Mouse (Mus musculus) lung, postnatal 4 days (tissue): ENCODE data around the gene Clic5.
"Not testable (repeated sequence)": the region's sequence is repeated elsewhere in the genome, so short reads cannot be mapped to it uniquely, and the experiment has no call there.

ENCODE experiments used
- DNase-seq, 2 experiments: peaks; one replicate each; pipeline ENCODE4 v3.0.0; 2021

The Clic5 gene

GRCm38 (mm10) chr17:44188042-44188768 is at the start of gene Clic5:
TSS of gene Clic5 (plus strand) at chr17:44188584.
- peak; percentile 76 to 84 for DNase-seq

DNA sequence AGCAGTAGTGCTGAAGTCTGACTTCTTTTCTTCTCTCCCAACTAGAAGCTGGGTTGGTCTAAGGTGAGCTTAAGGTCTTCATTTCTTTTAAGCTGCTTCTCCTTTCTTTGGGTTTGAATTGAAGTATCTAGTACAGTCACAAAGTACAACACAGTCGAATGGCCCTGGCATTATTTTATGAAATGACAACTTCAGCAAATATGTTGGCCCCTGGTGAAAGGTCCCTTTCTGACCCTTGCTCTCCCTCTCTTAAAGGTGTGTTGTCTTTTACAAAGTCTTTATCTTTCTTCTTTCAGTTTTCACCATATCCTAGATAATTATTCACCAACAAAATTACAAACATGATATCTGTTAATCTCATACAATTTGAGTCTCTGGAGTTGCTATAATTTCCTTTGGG is 42.6 kb upstream of the Clic5 start:
- DNase-seq: no peak

DNA sequence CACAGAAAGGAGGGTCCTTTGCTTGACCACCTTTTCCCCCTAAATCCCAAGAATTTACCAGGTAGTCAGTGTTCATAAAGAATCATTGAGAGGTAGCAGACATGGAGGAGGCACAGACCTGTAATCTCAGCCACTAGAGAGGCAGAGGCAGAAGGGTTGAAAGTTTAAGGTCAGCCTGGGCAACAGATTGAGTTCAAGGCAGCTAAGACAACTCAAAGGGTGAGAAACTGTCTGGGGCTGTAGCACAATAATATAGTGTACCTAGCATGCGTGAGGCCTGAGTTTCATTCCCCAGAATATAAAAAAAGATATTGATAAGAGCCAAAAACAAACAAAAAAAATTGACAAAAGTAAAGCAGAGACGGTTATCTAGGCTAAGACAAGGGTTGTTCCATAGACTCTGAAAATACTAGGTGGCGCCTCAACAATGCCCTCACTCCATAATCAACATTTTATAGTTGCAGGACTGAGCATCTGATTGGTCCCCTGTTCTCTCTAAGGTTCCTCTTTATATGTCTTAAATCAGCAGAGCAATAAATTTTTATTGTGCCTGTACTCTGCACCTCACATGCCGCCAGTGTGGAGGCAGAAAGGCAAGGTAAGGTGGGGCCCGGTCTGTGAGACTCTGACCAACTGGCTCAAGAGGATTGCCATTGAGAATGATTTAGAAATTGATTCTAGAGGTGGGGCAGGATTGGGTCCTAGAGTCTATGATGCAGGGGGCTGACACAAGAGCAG is 40.1 kb upstream of the Clic5 start:
- no peak for DNase-seq

- peak; percentile 59 to 76 for DNase-seq
Measured at GRCm38 (mm10) chr17:44151130-44151529, 37.3 kb upstream of the Clic5 start.

DNA sequence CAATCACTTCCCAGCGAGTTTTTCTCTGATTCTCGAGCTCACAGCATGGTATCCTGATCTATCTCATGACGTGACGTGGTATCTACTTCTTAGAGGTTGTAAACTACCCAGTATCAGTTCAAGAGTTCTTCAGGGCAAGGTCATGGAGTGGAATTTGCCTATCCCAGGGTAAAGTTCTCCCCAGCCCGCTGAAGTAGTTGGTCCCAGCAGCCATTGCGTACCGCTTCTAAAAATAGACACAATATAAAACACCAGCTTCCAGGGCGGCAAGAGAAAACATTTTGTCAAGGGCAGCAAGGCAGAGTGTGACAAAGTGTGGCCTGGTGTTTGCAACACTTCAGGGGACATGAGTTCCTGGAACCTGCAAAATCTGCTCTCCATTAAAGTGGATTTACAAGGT is 36.5 kb upstream of the Clic5 start:
- DNase-seq: peak; percentile 39 to 50

- no peak for DNase-seq
Measured at GRCm38 (mm10) chr17:44153871-44154270, 34.5 kb upstream of the Clic5 start.

GRCm38 (mm10) chr17:44155204-44155603 is 33.2 kb upstream of the Clic5 start:
- peak in 1 of 2 experiments; percentile 59 for DNase-seq

DNA sequence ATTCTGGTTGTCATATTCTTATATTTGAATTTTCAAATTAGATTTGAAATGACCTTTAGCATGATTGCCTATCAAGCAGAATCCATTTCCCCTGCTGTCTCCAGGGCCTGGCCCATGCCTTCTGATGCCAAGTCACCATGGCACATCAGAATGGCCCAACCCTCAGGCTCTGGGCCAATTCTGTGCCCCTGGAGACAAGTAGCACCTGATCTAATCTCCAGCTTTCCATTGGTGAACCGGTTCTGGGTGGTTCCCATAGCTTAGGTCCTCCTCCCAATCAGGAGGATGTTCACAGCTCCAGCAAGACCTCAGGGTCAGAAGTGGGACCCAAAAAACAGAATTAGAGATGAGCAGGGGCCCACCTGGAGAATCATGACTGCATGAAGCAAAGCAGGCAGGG is 30.2 kb upstream of the Clic5 start:
- no peak for DNase-seq

- DNase-seq: no peak
Measured at GRCm38 (mm10) chr17:44160449-44160848, 27.9 kb upstream of the Clic5 start.

- DNase-seq: peak; percentile 35 to 39
Measured at GRCm38 (mm10) chr17:44162514-44162913, 25.9 kb upstream of the Clic5 start.

- DNase-seq: no peak
Measured at GRCm38 (mm10) chr17:44162935-44163334, 25.4 kb upstream of the Clic5 start.

GRCm38 (mm10) chr17:44165730-44166347 is 22.5 kb upstream of the Clic5 start:
- DNase-seq: peak; percentile 31 to 56

DNA sequence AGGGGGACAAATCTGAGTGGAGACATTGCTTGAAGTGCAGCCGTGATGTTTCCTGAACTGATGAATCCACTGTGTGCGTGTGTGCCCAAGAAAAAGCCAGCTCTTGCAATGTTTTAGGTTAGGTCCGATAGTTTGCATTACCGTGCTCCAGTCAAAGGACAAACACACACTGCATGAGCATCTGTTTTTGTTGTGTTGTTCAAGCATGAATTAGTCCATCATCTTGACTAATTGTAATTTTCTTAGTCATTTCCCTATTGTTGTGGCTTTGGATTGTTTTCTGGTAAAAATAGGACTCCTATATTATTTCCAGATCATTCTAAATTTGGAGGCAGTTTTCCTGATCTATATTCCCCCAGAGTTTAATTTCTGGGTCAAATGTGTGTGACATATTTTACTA is 18.7 kb upstream of the Clic5 start:
- DNase-seq: no peak

- no peak for DNase-seq
Measured at GRCm38 (mm10) chr17:44170316-44170715, 18.1 kb upstream of the Clic5 start.

GRCm38 (mm10) chr17:44171930-44172329 is 16.5 kb upstream of the Clic5 start:
- DNase-seq: no peak

GRCm38 (mm10) chr17:44173341-44173740 is 15.0 kb upstream of the Clic5 start:
- DNase-seq: no peak

GRCm38 (mm10) chr17:44177291-44177690 is 11.1 kb upstream of the Clic5 start:
- DNase-seq: no peak

DNA sequence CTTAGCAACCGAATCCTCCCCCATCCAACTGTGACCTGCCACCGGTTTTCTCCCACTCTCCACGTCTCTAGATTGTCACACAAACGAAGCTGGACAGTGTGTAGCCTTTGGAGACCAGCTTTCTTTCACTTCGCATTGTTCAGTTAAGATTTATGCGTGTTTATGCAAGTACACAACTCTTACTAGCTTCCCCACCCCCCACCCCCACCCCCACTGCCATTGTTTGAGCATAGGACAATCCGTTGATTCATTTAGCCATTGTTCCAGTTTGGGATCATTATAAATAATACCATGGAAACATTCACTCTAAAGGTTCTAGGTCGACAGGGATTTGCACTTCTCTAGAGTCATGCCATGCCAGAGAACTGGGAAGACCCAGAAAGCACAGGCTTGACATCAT is 7.0 kb upstream of the Clic5 start:
- DNase-seq: no peak

GRCm38 (mm10) chr17:44186871-44187270 is 1.5 kb upstream of the Clic5 start:
- DNase-seq: no peak

DNA sequence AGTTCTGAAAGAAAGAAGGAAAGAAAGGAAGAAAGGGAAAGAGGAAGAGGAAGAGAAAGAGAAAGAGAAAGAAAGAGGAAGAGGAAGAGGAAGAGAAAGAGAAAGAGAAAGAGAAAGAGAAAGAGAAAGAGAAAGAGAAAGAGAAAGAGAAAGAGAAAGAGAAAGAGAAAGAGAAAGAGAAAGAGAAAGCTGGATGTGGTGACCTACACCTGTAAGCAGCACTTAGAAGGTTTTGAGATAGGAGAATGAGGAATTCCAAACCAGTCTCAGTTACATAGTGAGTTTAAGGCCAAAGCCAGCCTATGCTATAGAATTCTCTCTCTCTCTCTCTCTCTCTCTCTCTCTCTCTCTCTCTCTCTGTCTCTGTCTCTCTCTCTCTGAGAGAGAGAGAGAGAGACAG is 847 bp upstream of the Clic5 start:
- DNase-seq: not testable (repeated sequence)

DNA sequence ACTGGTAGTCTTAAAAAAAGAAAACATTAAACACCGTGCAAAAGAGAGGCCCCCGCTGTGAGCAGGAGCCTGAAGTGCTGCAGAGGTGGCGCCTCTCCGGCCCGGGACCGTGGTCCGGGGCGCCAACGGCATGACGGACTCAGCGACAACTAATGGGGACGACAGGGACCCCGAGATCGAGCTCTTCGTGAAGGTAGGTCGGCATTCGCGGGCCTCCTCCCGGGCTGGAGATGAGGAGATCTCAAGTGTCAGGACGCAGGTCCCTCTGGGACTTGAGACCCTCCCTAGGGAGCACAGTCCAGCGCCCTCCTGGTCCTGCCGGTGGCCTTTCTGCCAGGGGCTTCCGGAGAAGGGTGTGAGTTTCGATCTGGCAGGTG is 373 bp downstream of the Clic5 start:
- DNase-seq: peak; percentile 31 to 40

- DNase-seq: peak; percentile 49
Measured at GRCm38 (mm10) chr17:44189696-44190095, 1.3 kb downstream of the Clic5 start.

DNA sequence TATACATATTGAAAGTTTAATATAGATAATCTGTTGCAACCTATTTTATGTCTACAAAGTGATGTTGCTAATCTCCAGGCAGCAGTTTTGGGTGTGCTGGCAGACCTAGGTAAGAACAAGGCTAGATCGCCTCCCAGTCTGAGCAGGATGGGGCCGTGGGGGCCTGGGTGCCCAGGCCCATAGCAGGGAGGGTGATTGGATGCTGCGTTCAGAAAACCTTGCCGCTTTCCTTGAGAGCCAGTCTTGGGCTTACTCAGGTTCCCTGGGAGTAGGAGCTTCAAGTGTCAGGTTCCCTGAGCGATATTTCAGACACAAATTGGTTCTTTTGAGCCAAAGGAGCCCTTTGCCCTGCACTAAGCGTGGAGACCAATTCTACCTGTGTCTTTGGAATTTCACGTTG is 1.9 kb downstream of the Clic5 start:
- DNase-seq: no peak

DNA sequence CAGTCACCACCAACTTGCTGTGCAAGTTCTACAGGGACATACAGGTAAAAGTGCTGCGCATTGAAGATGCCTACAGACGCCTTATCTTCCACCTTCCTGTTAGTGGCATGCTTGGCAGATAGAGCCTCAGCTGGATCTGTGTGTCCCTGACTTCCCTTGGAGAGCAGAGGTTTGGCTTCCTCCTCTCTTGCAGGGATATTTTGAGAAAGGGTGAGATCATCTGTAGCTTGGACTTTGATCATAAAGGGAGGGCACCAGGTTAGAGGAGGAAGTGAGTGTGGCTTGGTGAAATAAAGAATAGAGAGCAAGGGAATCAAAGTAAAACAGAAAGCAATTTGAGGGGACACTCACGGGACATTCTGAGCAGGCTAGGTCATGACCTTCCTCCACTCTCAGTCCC is 4.6 kb downstream of the Clic5 start:
- no peak for DNase-seq
